Mouse (Mus musculus) retina, postnatal 7 days (tissue): Measurements from ENCODE around the gene Tmub1.
A peak's percentile ranks its signal among the peaks of the same experiment; 100 is the strongest.
"Not testable (repeated sequence)": the region's sequence is repeated elsewhere in the genome, so short reads cannot be mapped to it uniquely, and the experiment has no call there.

Experiments used
- DNase-seq: peaks from one replicate; pipeline ENCODE4 v3.0.0-alpha.2; 2012; ENCODE audit warnings: low read depth, low spot score

The Tmub1 gene

GRCm38 (mm10) chr5:24424004-24424781 is 23.5 kb downstream of the Tmub1 start:
- DNase-seq = no peak

- peak; percentile 96 for DNase-seq
These were observed 24.3 kb downstream of the Tmub1 start, which contains the start of the genes Cdk5 and Slc4a2 for GRCm38 (mm10) chr5:24423129-24424003. Gene Cdk5, minus strand, starts transcription at chr5:24423530. Gene Slc4a2, plus strand, starts transcription at chr5:24423837.

- no peak for DNase-seq
These were observed 27.3 kb downstream of the Tmub1 start for GRCm38 (mm10) chr5:24420381-24420780.

- DNase-seq = no peak
These were observed 30.1 kb downstream of the Tmub1 start for GRCm38 (mm10) chr5:24417587-24417986.

- DNase-seq = no peak
These were observed 31.4 kb downstream of the Tmub1 start for GRCm38 (mm10) chr5:24416222-24416736.

- no peak for DNase-seq
These were observed 33.7 kb downstream of the Tmub1 start for GRCm38 (mm10) chr5:24413938-24414337.

GRCm38 (mm10) chr5:24413042-24413693 is 34.5 kb downstream of the Tmub1 start, which contains the start of gene Asic3:
Gene Asic3, plus strand, starts transcription at chr5:24413392.
- no peak for DNase-seq

GRCm38 (mm10) chr5:24412063-24412462 is 35.6 kb downstream of the Tmub1 start:
- DNase-seq = no peak

GRCm38 (mm10) chr5:24409466-24409865 is 38.2 kb downstream of the Tmub1 start:
- no peak for DNase-seq

GRCm38 (mm10) chr5:24408651-24409050 is 39.0 kb downstream of the Tmub1 start:
- no peak for DNase-seq

- no peak for DNase-seq
These were observed 42.2 kb downstream of the Tmub1 start for GRCm38 (mm10) chr5:24405389-24405876.

- DNase-seq = no peak
These were observed 42.9 kb downstream of the Tmub1 start for GRCm38 (mm10) chr5:24404594-24405360.

GRCm38 (mm10) chr5:24401969-24402368 is 45.7 kb downstream of the Tmub1 start:
- no peak for DNase-seq

GRCm38 (mm10) chr5:24400911-24401605 is 46.6 kb downstream of the Tmub1 start:
- DNase-seq = no peak

- DNase-seq = no peak
These were observed 47.3 kb downstream of the Tmub1 start for GRCm38 (mm10) chr5:24400362-24400761.

GRCm38 (mm10) chr5:24399686-24400085 is 48.0 kb downstream of the Tmub1 start:
- DNase-seq = no peak

GRCm38 (mm10) chr5:24396254-24396653 is 51.4 kb downstream of the Tmub1 start:
- DNase-seq = not testable (repeated sequence)
